Mouse (Mus musculus) ovary, postnatal 36 days (tissue): Measurements from ENCODE around the gene Slco2b1.
"Not testable (repeated sequence)": the region's sequence is repeated elsewhere in the genome, so short reads cannot be mapped to it uniquely, and the experiment has no call there.

ENCODE experiments used
- DNase-seq: peaks from one replicate; pipeline ENCODE4 v3.0.0; 2022; ENCODE audit warnings: low spot score, mixed read lengths

Gene Slco2b1

GRCm38 (mm10) chr7:99711166-99711565 lies at the start of gene Slco2b1:
Gene Slco2b1, minus strand, starts transcription at chr7:99711340.
- DNase-seq = no peak

- DNase-seq = no peak
Measured at GRCm38 (mm10) chr7:99739276-99739675, 28.1 kb upstream of the Slco2b1 start.

- not testable (repeated sequence) for DNase-seq
Measured at GRCm38 (mm10) chr7:99735491-99735890, 24.4 kb upstream of the Slco2b1 start.

- no peak for DNase-seq
Measured at GRCm38 (mm10) chr7:99734612-99735011, 23.5 kb upstream of the Slco2b1 start.

GRCm38 (mm10) chr7:99729973-99730372 lies 18.8 kb upstream of the Slco2b1 start, which contains the start of gene Olfr520:
Gene Olfr520, plus strand, starts transcription at chr7:99730273.
- no peak for DNase-seq

- DNase-seq = no peak
Measured at GRCm38 (mm10) chr7:99716536-99716935, 5.4 kb upstream of the Slco2b1 start.

- DNase-seq = no peak
Measured at GRCm38 (mm10) chr7:99712431-99712830, 1.3 kb upstream of the Slco2b1 start.

GRCm38 (mm10) chr7:99710476-99710875 lies 664 bp downstream of the Slco2b1 start:
- DNase-seq = peak; percentile 60

- DNase-seq = no peak
Measured at GRCm38 (mm10) chr7:99709992-99710391, 1.1 kb downstream of the Slco2b1 start.

- DNase-seq = no peak
Measured at GRCm38 (mm10) chr7:99708750-99709149, 2.4 kb downstream of the Slco2b1 start.

- peak; percentile 31 for DNase-seq
Measured at GRCm38 (mm10) chr7:99708301-99708721, 2.8 kb downstream of the Slco2b1 start.

GRCm38 (mm10) chr7:99707671-99708070 lies 3.5 kb downstream of the Slco2b1 start:
- no peak for DNase-seq

GRCm38 (mm10) chr7:99707038-99707595 lies 4.0 kb downstream of the Slco2b1 start:
- DNase-seq = peak; percentile 36

- DNase-seq = no peak
Measured at GRCm38 (mm10) chr7:99706341-99707037, 4.7 kb downstream of the Slco2b1 start.

- DNase-seq = no peak
Measured at GRCm38 (mm10) chr7:99704736-99705519, 6.2 kb downstream of the Slco2b1 start.

GRCm38 (mm10) chr7:99702201-99702600 lies 8.9 kb downstream of the Slco2b1 start:
- DNase-seq = peak; percentile 36

- no peak for DNase-seq
Measured at GRCm38 (mm10) chr7:99700641-99701040, 10.5 kb downstream of the Slco2b1 start.

GRCm38 (mm10) chr7:99699709-99700151 lies 11.4 kb downstream of the Slco2b1 start:
- DNase-seq = peak; percentile 59

GRCm38 (mm10) chr7:99699106-99699505 lies 12.0 kb downstream of the Slco2b1 start:
- no peak for DNase-seq

GRCm38 (mm10) chr7:99698576-99698975 lies 12.6 kb downstream of the Slco2b1 start:
- DNase-seq = no peak

GRCm38 (mm10) chr7:99695471-99696057 lies 15.6 kb downstream of the Slco2b1 start:
- no peak for DNase-seq

- DNase-seq = not testable (repeated sequence)
Measured at GRCm38 (mm10) chr7:99694424-99694823, 16.7 kb downstream of the Slco2b1 start.
